Mouse (Mus musculus): ENCODE measurements around the gene Anapc15. TPM values are rescaled to one million over a fixed set of nuclear protein-coding genes. Genes with fewer than 3 reads are reported as not detected.

Anapc15 gene
- total RNA-seq, 2 experiments from 2014 or later, result 27.4 to 28.5 TPM

Small RNA genes lying within 50 kb of the gene (microRNA-seq; reads per million reads assigned to microRNA genes)
- not detected for gene Gm22655

Other genes starting within 250 kb of the Anapc15 start
- gene Clpb, start 200.1 kb upstream of the Anapc15 start, total RNA-seq (2021), result 10 to 100 TPM; 80.4 to 85.2 TPM
- 10 to 100 TPM; 20.9 to 32.4 TPM for gene Phox2a, start 45.4 kb upstream of the Anapc15 start, total RNA-seq (2021)
- 10 to 100 TPM; 72.5 to 98.1 TPM for gene Inppl1, start 25.5 kb upstream of the Anapc15 start, total RNA-seq (2021)
- gene Folr2, start 6.5 kb upstream of the Anapc15 start, total RNA-seq (2021), result 1 to 10 TPM; 4.5 to 6.2 TPM
- gene Folr1, start 7.1 kb downstream of the Anapc15 start, total RNA-seq (2021), result 1 to 10 TPM; 1.7 to 2.3 TPM
- 100 to 1,000 TPM; 116 to 126 TPM for gene Lamtor1, start 42.2 kb downstream of the Anapc15 start, total RNA-seq (2021)
- gene Tomt, start 42.6 kb downstream of the Anapc15 start, total RNA-seq (2021), result under 1 TPM in 1 of 2 experiments, not detected in 1; 0.12 TPM
- 1 to 10 TPM; 8.4 TPM for gene Lrrc51, start 70.2 kb downstream of the Anapc15 start, total RNA-seq (2021)
- 100 to 1,000 TPM; 117 to 151 TPM for gene Numa1, start 70.4 kb downstream of the Anapc15 start, total RNA-seq (2021)
- gene Il18bp, start 155.0 kb downstream of the Anapc15 start, total RNA-seq (2021), result 1 to 10 TPM; 5.4 to 6.3 TPM
- gene Rnf121, start 201.8 kb downstream of the Anapc15 start, total RNA-seq (2021), result 10 to 100 TPM; 25.6 to 28.3 TPM
- 10 to 100 TPM; 12.6 to 19.0 TPM for gene Xndc1, start 201.8 kb downstream of the Anapc15 start, total RNA-seq (2021)
- gene Xntrpc, start 202.0 kb downstream of the Anapc15 start, total RNA-seq (2021), result 1 to 10 TPM in 1 of 2 experiments, under 1 TPM in 1; 0.93 to 1.3 TPM
- gene Trpc2, start 219.4 kb downstream of the Anapc15 start, total RNA-seq (2021), result under 1 TPM in 1 of 2 experiments, not detected in 1; 0.88 TPM
- gene Art1, start 238.0 kb downstream of the Anapc15 start, total RNA-seq (2021), result 10 to 100 TPM in 1 of 2 experiments, 1 to 10 TPM in 1; 5.9 to 30.8 TPM
- gene Art5, start 245.8 kb downstream of the Anapc15 start, total RNA-seq (2021), result 1 to 10 TPM in 1 of 2 experiments, under 1 TPM in 1; 0.51 to 1.4 TPM